Mouse (Mus musculus): ENCODE measurements around the gene Kazald1. TPM values are rescaled to one million over a fixed set of nuclear protein-coding genes. Genes with fewer than 3 reads are reported as not detected.

Gene Kazald1
- polyA plus RNA-seq, 1 experiment, result 0.67 TPM

DNA sequence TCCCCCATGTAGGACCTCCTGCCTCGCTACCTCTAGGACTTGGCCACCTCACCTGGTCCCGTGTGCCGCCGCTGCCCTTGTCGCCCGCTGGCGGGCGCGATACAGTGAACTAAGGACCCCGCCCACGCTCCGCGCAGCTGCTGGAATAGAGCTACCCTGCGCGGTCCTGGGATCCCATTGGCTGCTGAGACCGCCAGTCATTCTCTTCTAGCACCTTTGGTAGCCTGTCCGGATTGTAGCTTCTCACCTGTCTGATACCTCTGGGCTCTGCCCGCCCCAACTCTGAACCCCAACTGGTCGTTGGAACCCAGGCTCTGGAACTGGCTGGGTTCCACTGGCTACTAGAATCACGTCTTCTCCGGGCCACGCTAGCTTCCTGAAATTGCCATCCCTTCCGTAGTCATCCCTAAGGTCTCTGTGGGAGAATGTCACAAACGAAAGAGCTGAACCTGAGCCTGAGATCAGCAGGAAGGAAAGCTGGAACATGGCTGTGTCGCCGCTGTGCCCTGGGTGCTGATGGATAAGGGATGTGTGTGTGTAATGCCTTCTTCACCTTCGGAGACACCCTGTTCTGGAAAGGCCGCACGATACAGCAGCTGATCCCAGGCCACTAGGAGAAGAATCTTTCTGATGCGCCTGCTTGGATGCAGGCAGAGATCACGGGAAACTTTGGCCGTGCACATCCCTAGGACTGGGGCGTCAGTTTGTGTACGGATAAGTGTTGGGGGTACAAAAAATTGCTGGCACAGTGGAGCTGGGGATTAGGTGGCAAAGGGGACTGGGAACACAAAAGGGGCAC is 28.3 kb upstream of the Kazald1 start:
- Histone ChIP-seq H3K27me3 (ENCODE audit: control insufficient read depth, insufficient read depth, low read length, poor library complexity, severe bottlenecking) (no peaks in the 10 kb centered on the region), H3K4me1 (ENCODE audit: control insufficient read depth, insufficient read depth, low read length) (peaks cover 2% of the 10 kb centered on the region), H3K36me3 (ENCODE audit: control insufficient read depth, insufficient read depth, low read length, poor library complexity, severe bottlenecking) (no peaks in the 10 kb centered on the region), H3K9me3 (replicated peaks; ENCODE audit: control insufficient read depth, insufficient read depth, low read length, poor library complexity, severe bottlenecking) (no peaks in the 10 kb centered on the region), H3K27ac (ENCODE audit: insufficient read depth, low read length) (no peak overlapping the region), H3K4me3 (ENCODE audit: low read depth, low read length) (peak overlapping the region; percentile 24), H3K9ac (ENCODE audit: low read depth, poor library complexity, severe bottlenecking) (no peak overlapping the region)
- TF ChIP-seq POLR2A (IDR thresholded peaks at IDR 0.05; ENCODE audit: insufficient read depth, low read length) (no peak), CTCF (IDR thresholded peaks at IDR 0.05; ENCODE audit: low read depth, low read length) (no peak), EP300 (IDR thresholded peaks at IDR 0.05; ENCODE audit: insufficient read depth, low read depth, low read length) (no peak)

GRCm38 (mm10) chr19:45047417-45047934 is 27.6 kb upstream of the Kazald1 start, which contains the start of gene Sfxn3:
Gene Sfxn3 (plus strand): TSS chr19:45047503.
- H3K9me3 ChIP-seq (replicated peaks; ENCODE audit: control insufficient read depth, insufficient read depth, low read length, poor library complexity, severe bottlenecking), result no peaks in the 10 kb centered on the region
- peak; percentile 34 for TF ChIP-seq CTCF (IDR thresholded peaks at IDR 0.05; ENCODE audit: low read depth, low read length)
- no peak for TF ChIP-seq EP300 (IDR thresholded peaks at IDR 0.05; ENCODE audit: insufficient read depth, low read depth, low read length)
- H3K27me3 ChIP-seq (ENCODE audit: control insufficient read depth, insufficient read depth, low read length, poor library complexity, severe bottlenecking), result no peaks in the 10 kb centered on the region
- no peaks in the 10 kb centered on the region for H3K36me3 ChIP-seq (ENCODE audit: control insufficient read depth, insufficient read depth, low read length, poor library complexity, severe bottlenecking)
- no peak within 1 kb of the TSS for H3K27ac ChIP-seq (ENCODE audit: insufficient read depth, low read length)
- H3K9ac ChIP-seq (ENCODE audit: low read depth, poor library complexity, severe bottlenecking), result no peak within 1 kb of the TSS; the same call in 1 of the 2 replicates
- H3K4me1 ChIP-seq (ENCODE audit: control insufficient read depth, insufficient read depth, low read length), result peaks cover 2% of the 10 kb centered on the region
- H3K4me3 ChIP-seq (ENCODE audit: low read depth, low read length), result peak within 1 kb of the TSS; percentile 61

- no peaks in the 10 kb centered on the region for H3K36me3 ChIP-seq (ENCODE audit: control insufficient read depth, insufficient read depth, low read length, poor library complexity, severe bottlenecking)
- H3K9me3 ChIP-seq (replicated peaks; ENCODE audit: control insufficient read depth, insufficient read depth, low read length, poor library complexity, severe bottlenecking), result no peaks in the 10 kb centered on the region
- no peak overlapping the region for H3K27ac ChIP-seq (ENCODE audit: insufficient read depth, low read length)
- TF ChIP-seq POLR2A (IDR thresholded peaks at IDR 0.05; ENCODE audit: insufficient read depth, low read length) (no peak), EP300 (IDR thresholded peaks at IDR 0.05; ENCODE audit: insufficient read depth, low read depth, low read length) (no peak), CTCF (IDR thresholded peaks at IDR 0.05; ENCODE audit: low read depth, low read length) (no peak)
- peaks cover 2% of the 10 kb centered on the region for H3K4me1 ChIP-seq (ENCODE audit: control insufficient read depth, insufficient read depth, low read length)
- H3K27me3 ChIP-seq (ENCODE audit: control insufficient read depth, insufficient read depth, low read length, poor library complexity, severe bottlenecking), result no peaks in the 10 kb centered on the region
- H3K9ac ChIP-seq (ENCODE audit: low read depth, poor library complexity, severe bottlenecking), result no peak overlapping the region; the same call in 1 of the 2 replicates
- peak overlapping the region; percentile 61 for H3K4me3 ChIP-seq (ENCODE audit: low read depth, low read length)
Observed at GRCm38 (mm10) chr19:45047935-45048643, 27.0 kb upstream of the Kazald1 start.

DNA sequence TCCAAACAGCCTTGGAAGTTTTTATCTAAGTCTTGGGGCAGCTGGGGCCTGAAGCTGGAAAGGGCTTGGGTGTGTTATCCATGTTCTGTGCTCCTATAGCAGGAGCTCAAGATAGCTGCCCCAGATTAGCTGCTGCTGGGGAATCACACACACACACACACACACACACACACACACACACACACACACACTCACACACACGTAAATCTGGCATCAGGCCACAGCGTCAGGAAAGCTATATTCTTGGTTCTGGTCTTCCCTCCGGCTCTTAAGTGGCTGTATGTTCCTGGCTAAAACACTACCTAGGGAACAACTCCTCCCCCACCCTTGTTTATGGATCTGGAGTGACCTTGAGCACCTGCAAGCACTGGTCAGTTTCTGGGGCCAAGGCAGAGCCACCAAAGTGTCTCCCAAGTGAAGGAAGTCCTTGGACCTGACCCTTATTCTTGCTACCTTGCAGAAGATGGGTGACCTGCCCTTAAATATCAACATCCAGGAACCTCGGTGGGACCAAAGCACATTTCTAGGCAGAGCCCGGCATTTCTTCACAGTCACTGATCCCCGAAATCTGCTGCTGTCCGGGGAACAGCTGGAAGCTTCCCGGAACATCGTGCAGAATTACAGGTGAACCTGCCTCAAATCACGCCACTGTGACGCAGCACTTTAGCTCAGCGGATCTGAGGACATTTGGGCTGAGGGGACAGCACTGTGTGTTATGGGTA is 26.2 kb upstream of the Kazald1 start:
- Histone ChIP-seq H3K9me3 (replicated peaks; ENCODE audit: control insufficient read depth, insufficient read depth, low read length, poor library complexity, severe bottlenecking) (no peaks in the 10 kb centered on the region), H3K27me3 (ENCODE audit: control insufficient read depth, insufficient read depth, low read length, poor library complexity, severe bottlenecking) (no peaks in the 10 kb centered on the region), H3K4me1 (ENCODE audit: control insufficient read depth, insufficient read depth, low read length) (peaks cover 2% of the 10 kb centered on the region), H3K9ac (ENCODE audit: low read depth, poor library complexity, severe bottlenecking) (no peak overlapping the region), H3K27ac (ENCODE audit: insufficient read depth, low read length) (no peak overlapping the region), H3K4me3 (ENCODE audit: low read depth, low read length) (no peak overlapping the region), H3K36me3 (ENCODE audit: control insufficient read depth, insufficient read depth, low read length, poor library complexity, severe bottlenecking) (no peaks in the 10 kb centered on the region)
- TF ChIP-seq EP300 (IDR thresholded peaks at IDR 0.05; ENCODE audit: insufficient read depth, low read depth, low read length) (no peak), CTCF (IDR thresholded peaks at IDR 0.05; ENCODE audit: low read depth, low read length) (no peak), POLR2A (IDR thresholded peaks at IDR 0.05; ENCODE audit: insufficient read depth, low read length) (no peak)

- H3K9ac ChIP-seq (ENCODE audit: low read depth, poor library complexity, severe bottlenecking), result no peak overlapping the region
- H3K27me3 ChIP-seq (ENCODE audit: control insufficient read depth, insufficient read depth, low read length, poor library complexity, severe bottlenecking), result no peaks in the 10 kb centered on the region
Observed at GRCm38 (mm10) chr19:45049523-45049922, 25.5 kb upstream of the Kazald1 start.

More at GRCm38 (mm10) chr19:45049523-45049922, 25.5 kb upstream of the Kazald1 start:
- Histone ChIP-seq H3K4me3 (ENCODE audit: low read depth, low read length) (no peak overlapping the region), H3K27ac (ENCODE audit: insufficient read depth, low read length) (no peak overlapping the region), H3K9me3 (replicated peaks; ENCODE audit: control insufficient read depth, insufficient read depth, low read length, poor library complexity, severe bottlenecking) (no peaks in the 10 kb centered on the region), H3K36me3 (ENCODE audit: control insufficient read depth, insufficient read depth, low read length, poor library complexity, severe bottlenecking) (no peaks in the 10 kb centered on the region), H3K4me1 (ENCODE audit: control insufficient read depth, insufficient read depth, low read length) (peaks cover 3% of the 10 kb centered on the region)
- TF ChIP-seq CTCF (IDR thresholded peaks at IDR 0.05; ENCODE audit: low read depth, low read length) (no peak), EP300 (IDR thresholded peaks at IDR 0.05; ENCODE audit: insufficient read depth, low read depth, low read length) (no peak), POLR2A (IDR thresholded peaks at IDR 0.05; ENCODE audit: insufficient read depth, low read length) (no peak)
